Mouse (Mus musculus) mouse trophoblast stem cell (cell line): ENCODE results near the gene Des.

Experiments
- in situ Hi-C, 2 experiments: fragments of 300-500 bp; cut with MseI, MboI; formaldehyde crosslinking; loops; 2 replicates in 1 of 2; 3 replicates in 1 of 2; pipeline ENCODE4 v1.15.1; 2025

Des gene

DNA sequence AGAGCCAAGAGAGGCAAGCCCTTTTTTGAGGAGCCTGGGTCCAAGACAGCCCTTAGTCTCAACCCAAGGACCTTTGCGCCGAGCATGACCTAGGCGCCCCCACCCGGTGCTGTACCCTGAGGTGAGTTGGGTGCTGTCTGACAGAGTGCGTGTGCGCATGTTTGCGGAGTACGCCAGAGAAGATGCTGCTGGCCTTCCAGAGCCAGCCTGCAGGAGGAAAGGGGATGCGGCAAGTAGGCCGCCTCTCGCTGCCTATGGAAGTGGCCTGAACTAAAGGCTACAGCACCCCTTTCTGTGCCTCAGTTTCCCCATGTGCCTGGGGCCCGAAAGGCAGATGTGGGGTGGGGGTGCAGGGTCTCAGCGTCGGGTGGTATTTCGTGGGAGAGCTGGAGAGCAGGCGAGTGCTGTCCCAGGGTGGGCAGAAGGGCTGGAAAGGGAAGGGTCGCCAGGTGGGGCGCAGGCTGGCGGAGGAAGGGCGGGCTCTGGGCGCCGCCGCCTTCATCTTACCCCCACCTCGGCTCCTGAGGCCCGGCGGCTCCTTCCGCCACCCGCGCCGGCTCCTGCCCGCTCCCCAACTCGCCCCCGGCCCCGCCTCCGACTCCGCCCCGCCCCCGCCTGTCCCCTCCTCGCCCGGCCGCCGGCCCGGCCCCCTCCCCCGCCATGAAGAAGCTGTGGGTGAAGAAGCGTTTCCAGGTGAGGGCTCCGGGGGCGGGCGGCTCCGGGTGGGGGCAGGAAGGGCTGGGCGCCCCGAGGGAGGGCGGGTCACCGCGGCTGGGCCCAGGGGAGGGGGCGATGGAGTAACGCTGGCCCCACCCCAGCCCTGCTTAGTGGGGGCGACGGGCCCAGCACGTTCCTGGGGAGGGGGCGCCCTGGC is 21.6 kb downstream of the Des start:
- in situ Hi-C loops = no loop called here

DNA sequence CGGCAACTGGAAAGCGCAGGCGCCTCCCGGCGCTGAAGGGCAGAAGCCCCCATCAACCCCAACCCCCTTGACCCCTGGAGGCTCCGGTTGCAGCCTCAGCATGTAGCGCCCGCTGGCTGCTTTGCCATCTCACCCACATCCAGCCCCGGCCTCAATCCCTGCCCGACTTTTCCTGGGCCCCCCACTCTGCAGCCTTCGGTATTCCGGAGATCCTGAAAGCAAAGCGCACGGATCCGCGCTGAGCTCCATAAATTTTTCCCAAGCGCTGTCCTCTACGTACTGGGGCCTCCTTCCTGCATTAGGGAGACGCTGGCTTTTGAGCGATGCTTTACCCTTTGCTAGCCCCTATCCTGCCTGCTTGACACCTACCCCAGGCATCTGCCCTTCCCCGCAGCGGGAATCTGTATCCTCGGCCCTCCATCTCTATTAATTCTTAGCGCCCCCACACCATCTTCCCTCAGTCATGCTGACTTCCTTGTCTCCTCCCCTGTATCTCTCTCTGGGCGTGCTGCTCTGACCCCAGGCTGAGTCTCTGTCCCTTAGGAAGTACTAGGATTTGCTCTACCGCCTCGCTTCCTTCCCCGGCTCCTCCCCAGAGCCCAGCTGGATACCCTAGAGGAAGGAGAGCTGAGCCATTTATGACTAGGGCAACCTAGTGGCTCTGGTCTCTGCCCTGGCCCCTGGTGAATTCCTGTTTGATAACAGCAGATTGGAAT is 22.4 kb downstream of the Des start:
- in situ Hi-C loops = no loop called here

DNA sequence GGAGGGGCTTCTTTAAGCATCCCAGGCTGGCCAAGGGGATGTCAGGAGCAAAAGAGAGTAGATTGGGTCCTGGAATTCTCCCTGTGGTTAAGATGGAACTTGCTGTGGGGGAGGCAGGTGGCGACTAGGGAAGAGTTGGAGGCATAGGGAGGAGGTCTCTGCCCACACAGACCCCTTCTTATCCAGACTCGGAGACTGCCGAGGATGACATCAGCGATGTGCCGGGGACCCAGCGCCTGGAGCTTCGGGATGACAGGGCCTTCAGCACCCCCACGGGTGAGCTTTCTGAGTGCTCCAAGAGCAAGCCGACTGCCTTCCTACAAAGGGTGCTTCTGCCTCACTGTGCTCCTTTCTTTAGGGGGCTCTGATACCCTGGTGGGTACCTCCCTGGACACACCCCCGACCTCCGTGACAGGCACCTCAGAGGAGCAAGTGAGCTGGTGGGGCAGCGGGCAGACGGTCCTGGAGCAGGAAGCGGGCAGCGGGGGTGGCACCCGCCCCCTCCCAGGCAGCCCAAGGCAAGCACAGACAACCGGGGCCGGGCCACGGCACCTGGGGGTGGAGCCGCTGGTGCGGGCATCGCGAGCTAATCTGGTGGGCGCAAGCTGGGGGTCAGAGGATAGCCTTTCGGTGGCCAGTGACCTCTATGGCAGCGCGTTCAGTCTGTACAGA is 24.5 kb downstream of the Des start:
- in situ Hi-C loops = no loop called here

DNA sequence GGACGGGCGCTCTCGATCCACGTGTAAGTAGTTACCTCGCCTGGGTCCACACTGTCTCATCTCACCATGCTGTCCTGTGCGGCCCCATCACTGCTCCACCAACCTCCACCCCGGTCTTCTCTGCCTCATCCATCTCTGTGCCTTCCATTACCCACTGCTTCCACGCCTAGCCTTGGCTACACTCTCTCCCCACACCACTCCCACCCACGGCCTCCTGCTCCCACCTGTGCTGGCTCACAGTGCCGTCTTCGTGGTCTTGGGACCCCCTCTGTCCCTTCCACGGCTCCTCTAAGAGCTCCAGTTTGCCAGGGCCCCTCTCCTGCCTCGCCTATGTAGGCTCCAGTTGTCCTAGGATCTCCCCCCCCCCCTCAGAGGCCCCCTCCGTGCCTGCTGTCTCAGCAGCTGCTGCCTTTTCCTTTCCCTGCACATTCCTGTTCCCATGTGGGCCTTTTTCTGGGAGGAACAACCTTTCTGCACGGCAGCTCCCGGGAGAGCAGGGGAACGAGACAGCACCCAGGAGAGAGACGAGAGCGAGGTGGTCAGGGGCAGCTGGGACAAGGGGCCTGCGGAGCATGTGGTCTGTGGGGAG is 25.1 kb downstream of the Des start:
- in situ Hi-C loops = no loop called here

DNA sequence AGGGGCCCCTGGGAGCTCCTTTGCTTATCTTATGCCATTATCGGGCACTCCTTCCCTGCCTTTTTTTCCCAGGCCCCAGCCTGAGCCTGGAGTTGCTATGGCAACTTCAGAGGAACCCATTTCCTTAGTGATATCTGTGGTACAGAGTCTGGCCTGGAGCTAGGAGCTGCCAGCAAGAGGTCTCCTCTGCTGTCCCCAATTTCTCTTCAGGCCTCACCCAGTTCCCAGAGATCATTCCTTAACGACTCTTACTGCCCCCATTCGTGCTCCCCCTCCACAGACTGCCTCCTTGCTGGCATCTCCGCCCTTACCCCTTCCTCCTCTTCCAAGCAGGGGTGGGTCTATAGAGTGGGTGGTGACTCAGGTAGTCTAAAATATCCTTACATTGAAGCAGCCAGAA is 26.0 kb downstream of the Des start:
- in situ Hi-C loops = no loop called here

DNA sequence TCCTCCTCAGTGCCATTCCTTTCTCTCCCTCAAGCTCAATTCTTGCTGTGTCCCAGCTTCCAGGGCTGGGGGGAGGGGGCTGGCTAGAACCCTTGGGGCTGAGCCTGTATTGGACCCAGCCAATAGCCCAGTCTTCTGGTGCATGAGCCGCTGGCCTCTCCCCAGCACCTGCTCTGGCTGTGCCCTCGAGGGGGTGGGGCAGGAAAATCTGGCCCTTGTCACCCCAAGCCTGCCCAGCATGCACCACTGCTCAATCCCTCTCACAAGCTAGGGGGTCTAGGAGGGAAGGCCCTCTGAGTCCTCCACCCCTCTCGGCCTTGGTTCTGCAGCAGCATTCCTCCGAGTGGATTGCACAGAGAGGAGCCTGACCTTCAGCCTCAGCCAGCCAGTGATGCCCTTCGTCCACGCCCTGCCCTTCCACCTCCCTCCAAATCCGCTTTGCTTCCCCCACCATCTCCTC is 27.4 kb downstream of the Des start:
- in situ Hi-C loops = no loop called here

DNA sequence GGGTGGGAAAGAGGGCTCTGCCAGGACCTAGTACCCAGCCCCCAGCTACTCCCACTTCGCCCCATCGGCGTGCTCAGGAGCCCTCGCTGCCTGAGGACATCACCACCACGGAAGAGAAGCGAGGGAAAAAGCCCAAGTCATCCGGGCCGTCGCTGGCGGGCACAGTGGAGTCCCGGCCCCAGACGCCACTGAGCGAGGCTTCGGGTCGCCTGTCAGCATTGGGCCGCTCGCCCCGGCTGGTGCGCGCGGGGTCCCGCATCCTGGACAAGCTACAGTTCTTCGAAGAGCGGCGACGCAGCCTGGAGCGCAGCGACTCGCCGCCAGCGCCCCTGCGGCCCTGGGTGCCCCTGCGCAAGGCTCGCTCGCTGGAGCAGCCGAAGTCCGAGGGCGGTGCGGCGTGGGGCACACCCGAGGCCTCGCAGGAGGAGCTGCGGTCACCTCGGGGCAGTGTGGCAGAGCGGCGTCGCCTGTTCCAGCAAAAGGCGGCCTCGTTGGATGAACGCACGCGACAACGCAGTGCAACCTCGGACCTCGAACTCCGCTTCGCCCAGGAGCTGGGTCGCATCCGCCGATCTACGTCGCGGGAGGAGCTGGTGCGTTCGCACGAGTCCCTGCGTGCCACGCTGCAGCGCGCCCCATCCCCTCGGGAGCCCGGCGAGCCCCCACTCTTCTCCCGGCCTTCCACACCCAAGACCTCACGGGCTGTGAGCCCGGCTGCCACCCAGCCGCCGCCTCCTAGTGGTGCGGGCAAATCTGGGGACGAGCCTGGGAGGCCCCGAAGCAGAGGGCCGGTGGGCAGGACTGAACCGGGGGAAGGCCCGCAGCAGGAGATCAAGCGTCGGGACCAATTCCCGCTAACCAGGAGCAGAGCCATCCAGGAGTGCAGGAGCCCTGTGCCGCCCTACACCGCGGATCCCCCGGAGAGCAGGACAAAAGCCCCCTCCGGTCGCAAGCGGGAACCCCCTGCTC is 28.1 kb downstream of the Des start:
- in situ Hi-C loops = no loop called here

DNA sequence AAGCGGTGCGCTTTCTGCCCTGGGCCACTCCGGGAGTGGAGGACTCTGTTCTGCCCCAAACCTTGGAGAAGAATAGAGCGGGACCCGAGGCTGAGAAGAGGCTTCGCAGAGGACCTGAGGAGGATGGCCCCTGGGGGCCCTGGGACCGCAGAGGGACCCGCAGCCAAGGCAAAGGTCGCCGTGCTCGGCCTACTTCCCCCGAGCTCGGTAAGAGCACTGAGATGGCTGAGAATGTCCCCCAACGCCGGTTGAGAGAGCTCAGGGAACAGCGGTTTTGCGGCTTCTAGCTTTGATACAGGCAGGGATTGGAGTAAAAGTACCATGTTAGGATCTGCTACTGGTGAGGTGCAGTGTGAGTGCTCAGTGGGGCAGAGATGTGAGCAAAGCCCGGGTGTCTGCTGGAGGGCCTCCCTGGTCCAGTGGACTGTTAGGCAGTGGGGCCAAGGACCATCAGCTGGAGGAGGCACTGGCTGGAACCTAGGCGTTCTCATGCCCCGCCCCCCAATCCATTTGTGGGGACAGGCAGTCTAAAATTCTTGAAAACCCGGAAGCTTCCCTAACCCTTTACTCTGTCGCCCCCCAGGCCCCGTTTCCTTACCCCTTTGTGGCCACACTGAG is 28.9 kb downstream of the Des start:
- in situ Hi-C loops = no loop called here

DNA sequence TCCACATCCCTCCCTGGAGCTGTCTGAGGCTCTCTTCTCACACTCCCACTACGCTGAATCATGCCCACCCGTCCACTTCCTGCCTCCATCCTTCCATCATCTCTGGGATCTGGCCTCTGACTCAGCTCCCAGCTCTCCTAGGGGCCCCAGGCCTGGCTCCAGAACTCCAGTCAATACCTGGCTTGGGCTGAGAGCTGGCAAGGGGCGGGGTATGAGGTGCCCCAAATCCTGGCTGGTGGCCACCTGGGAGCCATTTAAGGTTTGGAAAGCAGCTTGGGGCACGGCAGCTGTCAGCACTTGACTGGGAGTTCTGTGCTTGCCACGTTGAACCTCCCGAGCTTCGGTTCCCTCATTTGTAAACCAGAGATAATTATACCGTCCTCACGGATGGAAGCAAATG is 33.0 kb downstream of the Des start:
- in situ Hi-C loops = no loop called here

DNA sequence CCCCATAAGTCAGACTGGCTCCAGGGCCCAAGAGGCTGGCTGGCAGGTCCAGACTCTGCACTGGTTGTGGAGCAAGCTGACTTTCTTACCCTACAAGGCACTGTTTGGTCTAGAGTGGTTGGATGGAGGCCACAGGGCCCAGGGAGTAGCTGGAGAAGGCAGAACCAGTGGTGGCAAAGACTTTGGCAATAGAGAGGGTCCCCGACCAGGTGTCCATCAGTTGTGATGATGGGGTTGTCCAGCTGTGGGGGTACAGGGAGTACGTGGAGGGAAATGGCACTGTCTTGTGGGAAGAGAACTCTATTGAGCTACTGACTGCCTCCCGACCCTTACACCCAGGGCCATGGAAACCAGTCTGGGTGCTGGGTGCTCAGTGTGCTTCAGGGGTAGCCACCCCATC is 33.7 kb downstream of the Des start:
- in situ Hi-C loops = no loop called here

DNA sequence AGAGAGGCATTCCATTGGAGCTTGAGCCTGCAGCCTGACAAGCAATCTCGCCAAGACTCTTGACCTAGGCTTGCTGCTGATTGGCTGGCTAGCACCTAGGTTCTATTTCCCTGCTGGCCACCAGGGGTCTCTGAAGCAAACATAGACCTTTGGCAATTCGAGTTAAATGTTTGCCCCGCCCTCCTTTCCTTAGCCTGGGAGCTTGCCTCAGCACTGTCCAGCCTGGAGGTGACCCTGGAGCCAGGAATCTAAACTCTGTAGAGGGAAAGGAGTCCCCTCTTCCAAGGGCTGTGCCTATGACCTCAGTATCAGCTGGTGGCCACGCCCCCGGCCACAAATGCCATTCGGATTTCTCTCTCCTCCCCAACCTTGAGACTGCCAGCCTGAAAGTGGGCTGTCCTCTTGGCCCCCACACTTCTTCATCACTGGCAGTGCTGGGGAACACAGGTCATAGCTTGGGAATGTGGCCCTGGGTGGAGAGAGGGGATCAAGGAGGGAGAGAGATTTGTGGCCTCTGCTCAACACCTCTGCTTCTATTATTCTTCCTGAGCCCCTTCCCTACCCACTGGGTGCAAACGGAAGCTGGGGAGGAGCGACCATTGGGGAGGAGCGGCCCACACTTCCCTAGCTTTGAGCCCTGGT is 38.8 kb downstream of the Des start:
- in situ Hi-C loops = no loop called here

DNA sequence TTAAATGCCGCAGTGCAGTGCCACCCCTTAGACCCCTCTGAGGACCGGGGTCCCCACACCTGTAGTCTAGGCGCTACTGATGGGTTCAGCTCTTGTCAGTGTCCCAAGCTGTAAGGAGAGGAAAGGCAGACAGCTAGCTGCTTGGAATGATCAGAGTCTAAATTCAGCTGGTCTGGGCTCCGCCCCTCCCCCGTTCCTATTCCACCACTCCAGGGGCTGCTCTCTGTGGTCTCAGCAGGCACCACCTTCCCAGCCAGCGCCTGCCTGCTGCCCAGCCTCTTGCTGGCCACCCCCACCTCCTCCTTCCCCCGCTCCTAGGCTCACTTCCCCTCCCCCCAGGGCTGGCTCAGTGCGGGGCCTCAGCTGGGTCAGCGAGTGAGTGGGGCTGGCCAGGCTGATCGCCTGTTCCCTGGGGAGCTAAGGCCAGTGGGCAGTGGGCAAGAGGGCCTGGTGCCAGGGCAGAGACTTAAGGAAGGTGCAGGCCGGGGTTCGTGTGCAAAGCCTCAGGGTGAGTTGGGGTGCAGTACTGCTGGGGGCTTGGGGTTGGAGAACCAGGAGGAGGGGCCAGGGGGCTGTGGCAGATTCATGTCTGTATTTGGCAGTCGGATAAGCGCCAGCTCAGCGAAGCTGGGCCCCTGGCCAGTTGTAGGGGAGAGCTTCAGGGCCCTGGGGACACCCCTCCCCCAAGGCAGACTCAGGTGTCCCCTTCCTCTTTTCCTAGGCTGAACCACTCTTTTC is 39.8 kb downstream of the Des start:
- in situ Hi-C loops = no loop called here

DNA sequence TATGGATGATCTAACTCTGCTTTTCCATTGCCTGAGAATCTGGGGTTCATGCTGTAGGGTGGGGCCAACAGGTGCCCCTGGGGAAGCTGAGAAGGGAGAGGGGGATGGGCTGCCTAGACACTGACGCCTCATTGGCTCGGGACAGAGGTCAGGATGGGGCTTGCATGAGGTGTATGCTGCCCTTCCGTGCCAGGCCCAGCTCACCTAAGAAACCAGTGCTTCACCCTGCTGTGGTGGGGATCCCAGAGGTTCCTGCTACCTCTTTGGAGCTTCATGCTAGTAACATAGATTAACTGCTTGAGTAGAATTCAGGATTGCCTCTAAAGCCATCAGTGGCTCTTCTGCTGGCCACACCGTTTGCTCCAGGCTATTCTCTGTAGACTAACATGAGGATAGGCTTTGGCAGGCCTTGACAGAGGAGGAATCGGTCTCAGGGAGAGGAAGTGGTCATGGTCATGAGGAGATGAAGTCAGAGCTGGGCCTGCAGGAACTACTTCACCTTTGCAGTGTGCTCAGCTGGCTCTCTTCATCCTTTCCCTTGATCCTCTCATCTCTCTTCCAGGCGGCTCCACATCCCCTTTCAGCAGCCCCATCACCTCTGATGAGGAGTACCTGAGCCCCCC is 40.5 kb downstream of the Des start:
- in situ Hi-C loops = no loop called here

DNA sequence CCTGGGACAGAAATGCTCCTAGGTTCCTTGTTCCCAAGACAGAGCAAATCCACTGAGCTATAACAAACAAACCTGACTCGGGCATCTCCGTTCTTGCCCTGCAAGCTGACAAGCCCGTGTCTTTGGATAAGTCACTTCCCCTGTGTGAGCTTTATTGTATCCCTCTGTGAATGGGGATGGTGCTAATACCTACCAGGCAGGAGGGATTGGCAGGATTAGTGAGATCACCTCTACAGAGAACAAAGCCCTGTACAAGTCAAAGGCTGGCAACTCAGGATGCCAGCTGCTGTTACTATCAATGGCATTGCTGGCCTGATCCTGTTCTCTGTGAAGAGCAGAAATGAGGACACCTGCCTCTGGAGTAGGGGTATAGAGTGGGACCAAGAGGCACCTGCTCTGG is 45.4 kb downstream of the Des start:
- in situ Hi-C loops = no loop called here

DNA sequence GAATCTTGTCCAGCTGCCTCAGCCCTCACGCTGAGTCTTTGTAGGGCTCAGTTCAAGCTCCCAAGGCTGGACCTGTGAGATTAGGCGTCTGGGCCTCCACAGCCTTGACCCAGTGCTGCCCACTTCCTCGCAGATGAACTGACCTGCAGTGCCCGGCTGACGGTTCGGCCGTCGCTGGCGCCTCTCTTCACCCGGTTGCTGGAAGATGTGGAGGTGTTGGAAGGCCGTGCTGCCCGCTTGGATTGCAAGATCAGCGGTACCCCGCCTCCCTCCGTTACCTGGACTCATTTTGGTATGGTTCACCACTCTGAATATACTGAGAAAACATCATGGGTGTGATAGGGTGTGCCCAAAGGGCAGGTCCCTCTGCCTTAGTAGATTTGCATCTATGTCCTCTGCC is 46.0 kb downstream of the Des start:
- in situ Hi-C loops = no loop called here

DNA sequence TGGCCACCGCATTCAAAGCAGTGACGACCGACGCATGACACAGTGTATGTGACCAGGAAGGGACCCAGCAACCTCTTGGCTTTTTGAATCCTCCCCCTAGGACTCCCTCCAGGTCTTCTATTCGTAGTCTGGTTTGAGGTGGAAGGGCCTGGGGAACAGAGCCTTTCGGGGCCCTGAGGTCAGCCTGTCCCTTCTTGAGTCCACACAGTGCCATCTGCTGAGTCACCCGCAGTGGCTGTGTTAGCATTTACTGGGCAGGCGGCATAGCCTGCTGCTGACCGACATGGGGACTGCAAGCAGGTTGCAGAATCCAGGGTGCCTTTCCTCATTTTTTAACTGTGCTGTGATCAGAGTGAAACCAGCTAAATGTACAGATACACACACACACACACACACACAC is 46.9 kb downstream of the Des start:
- in situ Hi-C loops = no loop called here

DNA sequence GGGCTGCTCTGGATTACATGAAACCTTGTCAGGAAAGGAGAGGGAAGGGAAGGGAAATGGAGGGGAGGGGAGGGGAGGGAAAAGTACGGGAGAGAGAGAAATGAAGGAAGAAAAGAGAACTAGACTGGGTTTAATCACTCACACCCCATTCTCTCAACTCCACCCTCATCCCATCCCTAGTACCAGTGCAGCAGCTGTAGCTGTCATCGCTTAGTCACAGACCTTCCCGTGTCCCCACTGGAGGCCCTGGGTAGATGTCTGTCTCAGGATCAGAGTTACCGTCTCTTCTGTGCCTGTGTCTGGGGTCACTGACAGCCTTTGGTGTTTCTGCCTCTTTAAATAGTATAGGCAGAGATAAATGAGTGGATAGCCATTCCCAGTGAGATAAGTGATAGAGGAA is 48.1 kb downstream of the Des start:
- in situ Hi-C loops = no loop called here

DNA sequence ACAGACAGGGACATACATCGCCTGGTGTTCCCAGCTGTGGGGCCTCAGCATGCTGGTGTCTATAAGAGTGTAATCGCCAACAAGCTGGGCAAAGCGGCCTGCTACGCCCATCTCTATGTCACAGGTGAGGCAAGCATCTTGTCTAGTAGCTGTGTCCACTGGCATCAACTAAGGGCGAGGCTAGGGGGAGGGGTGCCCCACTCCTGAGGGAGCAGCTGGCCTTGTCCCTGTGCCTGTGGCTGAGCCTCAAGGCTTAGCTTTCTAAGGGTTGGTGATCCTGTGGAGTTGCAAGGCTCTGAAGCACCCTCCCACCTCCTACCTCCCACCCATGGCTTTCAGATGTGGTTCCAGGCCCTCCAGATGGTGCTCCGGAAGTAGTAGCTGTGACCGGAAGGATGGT is 49.8 kb downstream of the Des start:
- in situ Hi-C loops = no loop called here

DNA sequence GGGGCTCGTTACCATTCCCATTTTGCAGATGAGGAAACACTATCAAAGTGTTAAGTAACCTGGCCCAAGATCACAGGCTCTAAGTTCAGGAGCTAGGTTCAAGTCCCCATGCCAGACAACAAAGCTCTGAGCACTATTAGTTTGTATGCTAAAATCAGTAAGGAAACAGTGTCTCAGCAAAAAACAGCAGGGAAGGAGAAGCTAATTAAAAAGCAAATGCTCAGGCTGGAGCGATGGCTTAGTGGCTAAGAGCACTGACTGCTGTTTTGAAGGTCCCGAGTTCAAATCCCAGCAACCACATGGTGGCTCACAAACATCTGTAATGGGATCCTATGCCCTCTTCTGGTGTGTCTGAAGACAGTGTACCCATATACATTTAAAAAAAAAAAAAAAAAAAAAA is 52.1 kb downstream of the Des start:
- in situ Hi-C loops = no loop called here
